Mouse (Mus musculus): ENCODE measurements at regions not wholly inside any gene's neighbourhood (a gene's known extent, or its start where the extent isn't known, plus 50 kb on each side); places are given as distances from the start of the nearest gene placed in this dataset.

GRCm38 (mm10) chr12:69085522-69086179, 73.3 kb downstream of the Rps29 start:
- TF ChIP-seq CTCF (IDR thresholded peaks at IDR 0.05; ENCODE audit: low read depth, low read length) (no peak), EP300 (IDR thresholded peaks at IDR 0.05; ENCODE audit: insufficient read depth, low read depth, low read length) (no peak)

All from ES-Bruce4 (cell line).